Mouse (Mus musculus): ENCODE results near the gene S100a10.

Gene S100a10

GRCm38 (mm10) chr3:93547749-93548540, 6.9 kb upstream of the S100a10 start:
- no peak for DNase-seq (ENCODE audit: low read depth)

DNA sequence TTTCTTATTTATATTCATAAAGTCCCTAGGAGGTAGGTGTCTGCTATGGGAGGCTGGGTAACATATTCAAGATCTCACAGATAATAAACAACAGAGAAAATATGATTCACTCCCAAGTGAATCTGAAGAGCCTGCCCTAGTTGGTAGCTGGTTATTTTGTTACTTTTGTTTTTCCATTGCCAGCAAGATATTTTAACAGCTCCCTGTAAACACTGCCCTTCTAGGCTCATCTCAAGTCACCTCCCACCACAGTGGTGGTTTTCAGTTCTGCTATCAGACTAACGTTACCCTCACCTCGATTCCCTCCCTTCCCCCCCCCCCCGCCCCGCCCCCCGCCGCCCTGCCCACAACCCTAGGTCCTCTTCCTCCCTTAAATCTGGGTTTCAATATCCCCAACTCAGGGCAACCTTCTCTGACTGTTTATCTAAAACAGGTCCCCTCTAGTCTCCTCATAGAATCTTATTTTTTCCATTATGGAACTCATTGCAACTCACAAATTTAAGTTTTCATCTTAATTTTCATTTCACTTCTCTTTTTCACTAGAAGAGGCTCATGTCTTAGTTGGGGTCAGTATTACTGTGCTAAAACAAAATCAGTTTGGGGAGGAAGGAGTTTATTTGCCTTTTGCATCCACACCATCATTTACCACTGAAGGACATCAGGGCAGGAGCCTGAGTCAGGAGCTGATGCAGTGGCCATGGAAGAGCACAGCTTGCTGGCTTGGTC, 6.2 kb upstream of the S100a10 start:
- DNase-seq (ENCODE audit: low read depth): no peak

- DNase-seq (ENCODE audit: low read depth): no peak
Measured at GRCm38 (mm10) chr3:93549986-93550385, 4.9 kb upstream of the S100a10 start.

GRCm38 (mm10) chr3:93551950-93552901, 2.7 kb upstream of the S100a10 start:
- no peak for DNase-seq (ENCODE audit: low read depth)

DNA sequence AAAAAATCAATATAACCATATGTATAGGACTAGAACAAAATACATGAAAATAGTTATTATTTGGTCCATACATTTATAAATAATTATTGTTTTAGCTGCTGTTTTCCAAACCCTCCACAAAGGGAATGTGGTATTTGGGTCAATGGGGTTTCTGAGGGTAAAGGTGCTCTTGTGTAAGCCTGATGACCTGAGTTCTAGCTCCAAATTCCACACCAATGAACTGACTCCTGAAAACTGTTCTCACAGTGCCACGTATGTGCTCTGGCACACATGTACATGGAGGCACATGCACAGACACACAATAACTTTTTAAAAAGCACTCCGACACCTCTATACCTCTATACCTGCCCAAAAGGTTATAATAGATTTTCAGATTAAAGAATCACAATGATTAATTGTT, 1.6 kb upstream of the S100a10 start:
- DNase-seq (ENCODE audit: low read depth): no peak

GRCm38 (mm10) chr3:93553765-93554378, 1.0 kb upstream of the S100a10 start:
- DNase-seq (ENCODE audit: low read depth): no peak

GRCm38 (mm10) chr3:93554379-93554980, 400 bp upstream of the S100a10 start:
- no peak for DNase-seq (ENCODE audit: low read depth)

- no peak for DNase-seq (ENCODE audit: low read depth)
Measured at GRCm38 (mm10) chr3:93555878-93556254, 986 bp downstream of the S100a10 start.

GRCm38 (mm10) chr3:93556599-93556998, 1.7 kb downstream of the S100a10 start:
- DNase-seq (ENCODE audit: low read depth): no peak

GRCm38 (mm10) chr3:93557471-93557870, 2.6 kb downstream of the S100a10 start:
- DNase-seq (ENCODE audit: low read depth): no peak

- DNase-seq (ENCODE audit: low read depth): no peak
Measured at GRCm38 (mm10) chr3:93559961-93560360, 5.1 kb downstream of the S100a10 start.

DNA sequence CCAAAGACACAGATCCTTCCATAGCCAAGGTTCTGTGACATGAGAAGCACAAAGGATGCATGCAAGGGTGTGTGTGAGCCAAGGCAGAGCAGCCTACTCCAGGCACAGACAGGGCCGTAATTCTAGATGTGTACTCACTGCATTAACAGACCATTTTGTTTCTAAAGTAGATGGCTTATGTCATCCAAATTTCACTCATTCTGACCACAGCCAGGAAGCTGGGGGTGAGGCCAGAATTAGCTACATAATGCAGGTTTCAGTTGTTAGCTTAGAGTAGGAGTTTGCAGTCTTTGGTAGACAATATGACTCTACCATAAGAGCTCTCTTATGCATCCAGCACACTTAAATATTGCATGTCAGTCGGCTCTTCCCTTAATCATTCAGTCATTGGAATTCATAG, 7.5 kb downstream of the S100a10 start:
- no peak for DNase-seq (ENCODE audit: low read depth)

DNA sequence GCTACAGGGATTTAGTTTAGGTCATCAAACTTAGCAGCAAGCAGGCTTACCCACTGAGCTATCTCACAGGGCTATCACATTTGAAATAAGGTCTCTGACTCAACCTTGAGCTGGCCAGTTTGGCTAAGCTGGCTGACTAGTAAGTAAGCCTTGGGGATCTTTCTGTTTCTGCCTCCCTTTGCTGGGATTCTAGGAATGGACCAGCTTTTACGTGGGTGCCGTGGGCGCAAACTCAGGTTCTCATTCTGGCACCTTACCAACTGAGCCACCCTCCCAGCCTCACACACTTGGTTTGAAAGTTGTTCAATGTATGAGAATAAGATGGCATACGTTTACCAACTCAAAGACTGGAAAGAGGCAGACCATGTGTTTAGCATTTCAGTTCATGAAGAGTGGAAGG, 8.3 kb downstream of the S100a10 start:
- no peak for DNase-seq (ENCODE audit: low read depth)

GRCm38 (mm10) chr3:93566892-93567291, 12.0 kb downstream of the S100a10 start:
- no peak for DNase-seq (ENCODE audit: low read depth)

- DNase-seq (ENCODE audit: low read depth): no peak
Measured at GRCm38 (mm10) chr3:93567721-93568120, 12.8 kb downstream of the S100a10 start.

DNA sequence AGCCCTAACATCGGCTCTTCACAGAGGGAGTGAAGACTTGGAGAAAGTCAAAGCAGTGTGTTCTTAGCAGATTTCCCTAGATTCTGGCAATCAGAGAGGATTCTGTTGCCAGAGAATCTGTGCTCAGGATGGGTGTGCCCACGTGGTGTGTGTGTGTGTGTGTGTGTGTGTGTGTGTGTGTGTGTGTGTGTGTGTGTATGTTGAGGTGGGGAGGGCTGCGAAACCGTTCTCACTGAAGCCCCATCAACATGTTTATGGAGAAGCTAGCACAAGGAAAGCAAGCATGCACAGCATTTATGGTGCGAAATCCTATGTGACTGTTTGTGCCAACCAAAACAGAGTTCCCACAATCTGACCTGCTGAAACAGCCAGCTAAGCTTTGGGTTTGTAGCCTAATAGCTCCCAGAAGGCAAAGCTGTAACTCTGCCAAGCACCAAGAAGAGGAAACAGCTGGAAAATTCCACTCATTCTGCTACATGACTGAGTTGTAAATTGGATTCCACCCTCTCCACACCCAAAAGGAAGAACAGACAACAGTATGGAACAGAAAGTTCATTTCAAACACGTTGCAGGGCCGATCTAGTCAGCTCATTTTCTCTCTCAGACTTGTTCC, 13.7 kb downstream of the S100a10 start:
- no peak for DNase-seq (ENCODE audit: low read depth)

DNA sequence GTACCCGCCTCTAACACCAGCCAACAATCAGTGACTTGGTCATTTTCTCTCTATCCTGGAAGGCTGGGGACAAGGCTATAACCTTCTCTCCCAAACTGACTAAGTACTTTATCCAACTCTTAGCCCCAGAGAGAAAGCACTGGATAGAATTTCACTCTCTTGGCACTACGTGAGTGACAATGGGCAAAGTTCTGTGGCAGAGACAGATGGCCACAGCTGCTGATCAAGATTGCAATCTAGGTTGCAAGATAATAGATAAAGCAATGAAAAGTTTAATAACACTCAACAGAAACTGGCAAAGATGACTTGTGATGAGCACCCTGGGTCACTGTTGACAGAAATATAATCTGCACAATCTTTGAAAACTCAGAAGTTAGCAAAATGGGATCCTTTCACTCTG, 14.2 kb downstream of the S100a10 start:
- DNase-seq (ENCODE audit: low read depth): no peak

GRCm38 (mm10) chr3:93572058-93572791, 17.3 kb downstream of the S100a10 start:
- DNase-seq (ENCODE audit: low read depth): no peak

DNA sequence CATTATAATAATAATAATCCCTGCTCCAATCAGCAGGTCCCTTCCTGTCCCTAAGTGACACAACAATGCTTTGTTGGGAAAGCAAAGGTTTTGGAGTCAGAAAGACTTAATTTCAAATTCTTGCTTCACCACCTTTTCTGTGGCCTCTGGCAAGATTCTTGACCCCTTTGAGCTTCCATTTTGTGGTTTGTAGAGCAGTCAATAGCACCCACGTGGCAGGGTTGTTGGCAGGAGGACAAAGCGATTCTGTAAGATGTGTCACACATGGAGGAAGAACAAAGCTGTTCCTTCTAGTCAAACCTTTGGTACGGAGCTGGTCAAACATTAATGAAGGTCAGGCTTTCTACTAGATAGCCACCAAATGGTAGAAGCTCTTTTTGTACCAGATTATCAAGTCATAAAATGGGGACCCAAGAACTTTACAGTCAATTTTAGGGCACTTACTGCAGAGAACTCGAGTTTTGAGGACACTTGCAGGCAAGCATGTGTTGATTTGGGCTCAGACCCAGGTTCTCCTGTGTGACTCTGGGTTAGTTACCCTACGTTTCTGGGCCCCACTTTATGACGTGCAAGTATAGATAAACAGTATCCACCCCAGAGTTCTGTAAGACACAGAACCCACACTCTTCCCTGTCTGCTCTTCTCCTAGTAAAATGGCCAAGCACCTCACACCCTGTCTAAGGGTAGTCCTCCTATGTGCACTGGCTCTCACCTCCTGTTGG, 24.6 kb downstream of the S100a10 start:
- DNase-seq (ENCODE audit: low read depth): no peak

- DNase-seq (ENCODE audit: low read depth): no peak
Measured at GRCm38 (mm10) chr3:93580039-93580403, 25.1 kb downstream of the S100a10 start.
